Mouse (Mus musculus): ENCODE data around the gene Bcas3. TPM values are rescaled to one million over a fixed set of nuclear protein-coding genes. Genes with fewer than 3 reads are reported as not detected.

The Bcas3 gene
- polyA plus RNA-seq, 1 experiment from 2014 or later: 28.5 TPM

GRCm38 (mm10) chr11:85329167-85329894 is 23.6 kb upstream of the Bcas3 start:
- no peak for ATAC-seq
- WGBS: 91% methylated on average over 7 of the region's 7 CpGs

GRCm38 (mm10) chr11:85334778-85335177 is 18.2 kb upstream of the Bcas3 start:
- ATAC-seq: no peak
- WGBS: 49% methylated on average over 4 of the region's 4 CpGs

More at GRCm38 (mm10) chr11:85329167-85329894, 23.6 kb upstream of the Bcas3 start:
- no peaks in the 10 kb centered on the region for H3K4me1 ChIP-seq (replicated peaks)
- no peaks in the 10 kb centered on the region for H3K9me3 ChIP-seq
- H3K9ac ChIP-seq (replicated peaks): no peak overlapping the region
- no peak overlapping the region for H3K27ac ChIP-seq
- H3K36me3 ChIP-seq: peaks cover 44% of the 10 kb centered on the region
- no peak overlapping the region for H3K4me2 ChIP-seq (replicated peaks)
- no peak overlapping the region for H3K4me3 ChIP-seq (replicated peaks)
- no peaks in the 10 kb centered on the region for H3K27me3 ChIP-seq

DNA sequence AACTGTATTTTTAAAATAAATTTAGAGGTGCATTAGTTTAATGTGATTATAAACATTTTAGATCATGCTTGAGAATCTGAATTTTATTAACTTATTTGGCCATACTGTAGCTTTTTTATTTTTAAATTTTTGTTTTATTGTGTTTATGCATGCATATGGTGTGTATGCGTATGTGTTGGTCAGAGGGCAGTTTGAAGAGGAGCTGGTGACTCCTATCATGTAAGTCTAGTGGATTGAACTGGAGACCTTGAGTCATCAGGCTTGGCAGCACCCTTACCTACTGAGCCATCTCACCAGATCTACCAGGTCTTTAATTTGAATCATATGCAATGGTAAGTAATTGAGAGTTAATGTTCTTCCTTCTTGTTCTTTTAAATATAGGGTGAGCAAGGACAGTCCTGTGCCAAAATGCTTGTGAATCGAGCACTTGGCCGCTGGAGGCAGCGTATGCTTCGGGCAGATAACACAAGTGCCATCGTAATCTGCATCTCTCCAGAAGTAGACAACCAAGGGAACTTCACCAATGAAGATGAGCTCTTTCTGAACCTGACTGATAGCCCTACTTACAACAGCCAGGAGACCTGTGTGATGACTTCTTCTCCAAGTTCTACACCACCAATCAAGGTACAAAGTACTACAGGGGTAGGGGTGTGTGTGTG is 13.7 kb upstream of the Bcas3 start:
- Histone ChIP-seq H3K36me3 (peaks cover 66% of the 10 kb centered on the region), H3K27me3 (no peaks in the 10 kb centered on the region), H3K4me3 (replicated peaks) (no peak overlapping the region), H3K9ac (replicated peaks) (no peak overlapping the region), H3K27ac (no peak overlapping the region), H3K4me1 (replicated peaks) (no peaks in the 10 kb centered on the region), H3K4me2 (replicated peaks) (no peak overlapping the region), H3K9me3 (no peaks in the 10 kb centered on the region)
- no peak for ATAC-seq
- 96% methylated on average over 6 of the region's 6 CpGs for WGBS

More at GRCm38 (mm10) chr11:85334778-85335177, 18.2 kb upstream of the Bcas3 start:
- Histone ChIP-seq H3K4me2 (replicated peaks) (no peak overlapping the region), H3K36me3 (peaks cover 59% of the 10 kb centered on the region), H3K4me1 (replicated peaks) (no peaks in the 10 kb centered on the region), H3K4me3 (replicated peaks) (no peak overlapping the region), H3K9ac (replicated peaks) (no peak overlapping the region), H3K27ac (no peak overlapping the region), H3K27me3 (no peaks in the 10 kb centered on the region), H3K9me3 (no peaks in the 10 kb centered on the region)

- 92% methylated on average over 7 of the region's 7 CpGs for WGBS
- Histone ChIP-seq H3K4me1 (replicated peaks) (no peaks in the 10 kb centered on the region), H3K4me2 (replicated peaks) (no peak overlapping the region), H3K9ac (replicated peaks) (no peak overlapping the region), H3K36me3 (peaks cover 67% of the 10 kb centered on the region), H3K27me3 (no peaks in the 10 kb centered on the region), H3K4me3 (replicated peaks) (no peak overlapping the region), H3K27ac (no peak overlapping the region), H3K9me3 (no peaks in the 10 kb centered on the region)
- ATAC-seq: no peak
These were observed 12.8 kb upstream of the Bcas3 start for GRCm38 (mm10) chr11:85340070-85340616.

DNA sequence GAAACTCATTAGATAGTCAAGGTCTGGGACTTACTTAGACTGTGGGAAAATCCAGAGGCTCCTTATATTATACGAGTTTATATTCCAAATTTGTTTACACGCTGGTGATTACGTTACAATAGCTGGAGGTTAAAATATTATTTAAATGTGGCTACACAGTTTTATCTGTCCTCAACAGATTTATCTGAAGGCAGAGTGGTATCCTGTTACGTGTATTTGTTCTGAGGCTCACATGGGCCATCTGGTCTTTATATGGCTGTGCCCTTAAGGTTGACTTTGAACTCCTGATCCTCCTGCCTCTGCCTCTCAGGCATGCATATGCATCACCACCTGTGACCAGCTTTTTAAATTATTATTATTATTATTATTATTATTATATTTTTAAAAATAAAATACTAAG is 852 bp downstream of the Bcas3 start:
- Histone ChIP-seq H3K4me3 (replicated peaks) (peak overlapping the region; percentile 71), H3K9ac (replicated peaks) (peak overlapping the region; percentile 79), H3K27ac (no peak overlapping the region), H3K9me3 (no peaks in the 10 kb centered on the region), H3K27me3 (no peaks in the 10 kb centered on the region), H3K4me2 (replicated peaks) (peak overlapping the region; percentile 89), H3K4me1 (replicated peaks) (peaks cover 11% of the 10 kb centered on the region), H3K36me3 (peaks cover under 1% of the 10 kb centered on the region; the same call in 1 of the 2 replicates)
- ATAC-seq: no peak
- 77% methylated on average over 4 of the region's 4 CpGs for WGBS

DNA sequence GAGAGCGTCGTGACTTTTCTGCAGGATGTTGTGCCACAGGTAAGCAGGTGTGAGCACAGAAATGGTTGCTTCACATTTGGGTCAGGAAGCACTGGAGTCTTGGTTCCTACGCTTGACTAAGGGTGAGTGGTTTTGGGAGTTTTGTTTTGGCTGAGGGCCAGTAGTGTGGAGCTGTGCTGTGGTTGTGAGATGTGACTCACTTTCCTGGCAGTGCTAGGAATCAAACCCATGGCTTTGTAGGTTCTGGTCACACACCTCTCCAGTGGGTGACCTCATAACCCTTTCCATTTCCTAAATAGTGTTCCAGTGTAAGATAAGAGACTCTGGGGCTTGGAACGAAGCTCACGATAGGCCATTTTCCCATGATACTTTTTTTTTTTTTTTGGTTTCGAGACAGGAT is 6.7 kb downstream of the Bcas3 start:
- Histone ChIP-seq H3K27ac (no peak overlapping the region), H3K4me2 (replicated peaks) (no peak overlapping the region), H3K9me3 (no peaks in the 10 kb centered on the region), H3K4me3 (replicated peaks) (no peak overlapping the region), H3K36me3 (peaks cover 38% of the 10 kb centered on the region), H3K4me1 (replicated peaks) (no peaks in the 10 kb centered on the region), H3K9ac (replicated peaks) (no peak overlapping the region), H3K27me3 (no peaks in the 10 kb centered on the region)
- no peak for ATAC-seq
- 95% methylated on average over 6 of the region's 6 CpGs for WGBS

DNA sequence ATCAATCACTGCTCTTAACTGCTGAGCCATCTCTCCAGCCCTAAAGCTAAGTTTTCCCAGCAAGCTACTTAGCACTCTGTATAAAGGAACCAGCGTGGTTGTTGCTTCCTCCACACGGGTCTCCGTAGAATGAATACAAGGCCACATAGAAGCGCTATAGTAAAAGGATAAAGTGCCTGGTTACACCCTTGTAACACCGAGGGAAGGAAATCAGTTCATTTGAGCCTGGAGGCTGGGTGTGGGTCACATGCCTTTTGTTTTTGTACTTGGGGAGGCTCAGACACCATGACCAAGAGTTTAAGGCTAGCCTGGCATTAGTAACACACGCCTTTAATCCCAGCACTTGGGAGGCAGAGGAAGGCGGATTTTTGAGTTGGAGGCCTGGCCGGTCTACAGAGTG is 8.7 kb downstream of the Bcas3 start:
- no peaks in the 10 kb centered on the region for H3K27me3 ChIP-seq
- no peak overlapping the region for H3K4me2 ChIP-seq (replicated peaks)
- WGBS: 84% methylated on average over 8 of the region's 8 CpGs

GRCm38 (mm10) chr11:85366168-85366567 is 13.2 kb downstream of the Bcas3 start:
- H3K27me3 ChIP-seq: no peaks in the 10 kb centered on the region
- no peak overlapping the region for H3K4me3 ChIP-seq (replicated peaks)
- H3K4me2 ChIP-seq (replicated peaks): no peak overlapping the region
- no peaks in the 10 kb centered on the region for H3K4me1 ChIP-seq (replicated peaks)
- no peak overlapping the region for H3K9ac ChIP-seq (replicated peaks)
- ATAC-seq: no peak
- no peak overlapping the region for H3K27ac ChIP-seq
- 94% methylated on average over 3 of the region's 3 CpGs for WGBS
- no peaks in the 10 kb centered on the region for H3K9me3 ChIP-seq
- peaks cover 61% of the 10 kb centered on the region for H3K36me3 ChIP-seq

More for the DNA sequence above, 8.7 kb downstream of the Bcas3 start:
- Histone ChIP-seq H3K4me1 (replicated peaks) (no peaks in the 10 kb centered on the region), H3K9ac (replicated peaks) (no peak overlapping the region), H3K36me3 (peaks cover 57% of the 10 kb centered on the region), H3K4me3 (replicated peaks) (no peak overlapping the region), H3K9me3 (no peaks in the 10 kb centered on the region), H3K27ac (no peak overlapping the region)
- no peak for ATAC-seq

DNA sequence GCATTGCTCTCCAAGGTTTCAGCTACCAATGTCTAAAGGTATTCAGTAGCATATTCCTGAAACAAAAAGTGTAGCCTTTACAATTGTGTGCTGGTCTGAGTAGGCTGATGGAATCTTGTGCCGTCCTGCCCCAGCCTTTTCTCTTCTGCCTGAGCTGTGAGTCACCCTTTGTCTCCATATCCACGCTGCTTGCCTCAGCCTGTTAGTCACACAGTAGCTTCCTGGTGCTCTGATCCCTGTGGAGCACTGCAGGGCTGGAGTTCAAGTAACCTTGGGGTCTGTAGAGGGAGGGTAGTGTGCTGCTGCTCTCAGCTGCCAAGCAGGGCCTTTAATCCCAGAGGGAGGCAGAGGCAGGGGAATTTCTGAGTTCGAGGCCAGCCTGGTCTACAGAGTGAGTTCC is 14.9 kb downstream of the Bcas3 start:
- WGBS: 48% methylated on average over 3 of the region's 3 CpGs
- H3K36me3 ChIP-seq: peaks cover 63% of the 10 kb centered on the region

GRCm38 (mm10) chr11:85379091-85379490 is 26.1 kb downstream of the Bcas3 start:
- 94% methylated on average over 3 of the region's 3 CpGs for WGBS
- H3K9ac ChIP-seq (replicated peaks): no peak overlapping the region
- no peaks in the 10 kb centered on the region for H3K27me3 ChIP-seq
- no peak for ATAC-seq
- no peak overlapping the region for H3K4me3 ChIP-seq (replicated peaks)
- H3K4me1 ChIP-seq (replicated peaks): no peaks in the 10 kb centered on the region
- H3K9me3 ChIP-seq: no peaks in the 10 kb centered on the region
- no peak overlapping the region for H3K4me2 ChIP-seq (replicated peaks)
- H3K36me3 ChIP-seq: no peaks in the 10 kb centered on the region
- H3K27ac ChIP-seq: no peak overlapping the region

More for the DNA sequence above, 14.9 kb downstream of the Bcas3 start:
- Histone ChIP-seq H3K4me1 (replicated peaks) (no peaks in the 10 kb centered on the region), H3K9ac (replicated peaks) (no peak overlapping the region), H3K4me3 (replicated peaks) (no peak overlapping the region), H3K27ac (no peak overlapping the region), H3K4me2 (replicated peaks) (no peak overlapping the region), H3K9me3 (no peaks in the 10 kb centered on the region), H3K27me3 (no peaks in the 10 kb centered on the region)
- ATAC-seq: no peak

GRCm38 (mm10) chr11:85380046-85380445 is 27.1 kb downstream of the Bcas3 start:
- Histone ChIP-seq H3K4me2 (replicated peaks) (no peak overlapping the region), H3K4me3 (replicated peaks) (no peak overlapping the region), H3K4me1 (replicated peaks) (no peaks in the 10 kb centered on the region), H3K27me3 (no peaks in the 10 kb centered on the region), H3K9ac (replicated peaks) (no peak overlapping the region), H3K9me3 (no peaks in the 10 kb centered on the region), H3K36me3 (no peaks in the 10 kb centered on the region), H3K27ac (no peak overlapping the region)
- 16% methylated on average over 1 of the region's 1 CpGs for WGBS
- ATAC-seq: no peak

DNA sequence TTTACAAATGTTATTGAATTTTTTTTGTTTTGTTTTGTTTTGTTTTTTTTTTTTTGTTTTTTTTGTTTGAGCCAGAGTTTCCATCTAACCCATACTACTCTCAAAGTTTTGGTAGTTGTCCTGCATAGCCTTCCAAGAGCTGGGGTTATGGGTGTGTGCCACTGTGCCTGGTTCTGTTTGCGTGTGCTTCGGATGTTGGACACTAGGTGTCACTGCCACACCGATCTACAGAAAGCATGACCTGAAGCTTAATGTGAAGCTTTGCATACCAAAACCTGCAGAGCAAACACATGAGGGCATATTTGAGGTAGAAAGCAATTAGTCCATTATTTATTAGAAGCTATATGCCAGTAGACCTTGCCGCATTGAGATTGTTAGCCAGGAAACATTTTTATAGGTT is 29.1 kb downstream of the Bcas3 start:
- H3K36me3 ChIP-seq: no peaks in the 10 kb centered on the region
- no peak overlapping the region for H3K4me2 ChIP-seq (replicated peaks)
- H3K9ac ChIP-seq (replicated peaks): no peak overlapping the region
- H3K4me3 ChIP-seq (replicated peaks): no peak overlapping the region
- H3K9me3 ChIP-seq: no peaks in the 10 kb centered on the region
- 20% methylated on average over 4 of the region's 4 CpGs for WGBS
- H3K4me1 ChIP-seq (replicated peaks): no peaks in the 10 kb centered on the region
- no peak overlapping the region for H3K27ac ChIP-seq
- ATAC-seq: no peak
- no peaks in the 10 kb centered on the region for H3K27me3 ChIP-seq

All from midbrain, embryonic 13.5 days (tissue).